Mouse (Mus musculus) T-helper 1 cell (primary cell): ENCODE data around the gene Kcns3.

Experiments
- in situ Hi-C: fragments of 300-600 bp; cut with MboI, MseI; formaldehyde crosslinking; loops from one replicate; pipeline ENCODE4 v1.15.1; 2025; ENCODE audit warnings: high pct_unique_total_duplicates

Gene Kcns3

DNA sequence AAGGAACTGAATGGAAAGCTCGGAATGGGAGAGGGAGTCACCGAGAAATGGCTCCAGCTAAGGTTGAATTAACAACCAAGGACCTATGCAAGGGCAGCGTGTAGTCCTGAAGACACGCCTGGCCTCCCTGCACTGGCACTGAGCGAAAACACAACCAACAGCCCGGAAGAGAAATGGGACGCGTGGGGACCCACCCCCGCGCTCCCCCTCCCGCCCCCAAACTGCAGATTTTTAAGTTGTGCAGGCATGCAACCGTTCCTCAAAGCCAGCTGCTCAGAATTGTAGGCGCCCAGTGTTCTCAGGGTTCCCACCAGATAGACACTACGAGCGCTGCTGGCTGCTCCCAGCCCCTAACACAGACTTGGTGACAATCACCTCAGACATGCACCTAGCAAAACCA, at the start of gene Kcns3:
Kcns3 (minus strand) TSS at position 42 of the 400 bp plus-strand sequence.
- in situ Hi-C loops = loop anchor here (10.0 kb wide), 1 partner anchor 1566 kb away; no protein-coding TSS in a partner anchor

- in situ Hi-C loops = loop anchor here (5.0 kb wide), 1 partner anchor 64 kb away; no protein-coding TSS in a partner anchor
These were observed 47.7 kb upstream of the Kcns3 start for GRCm38 (mm10) chr12:11198551-11198950.

DNA sequence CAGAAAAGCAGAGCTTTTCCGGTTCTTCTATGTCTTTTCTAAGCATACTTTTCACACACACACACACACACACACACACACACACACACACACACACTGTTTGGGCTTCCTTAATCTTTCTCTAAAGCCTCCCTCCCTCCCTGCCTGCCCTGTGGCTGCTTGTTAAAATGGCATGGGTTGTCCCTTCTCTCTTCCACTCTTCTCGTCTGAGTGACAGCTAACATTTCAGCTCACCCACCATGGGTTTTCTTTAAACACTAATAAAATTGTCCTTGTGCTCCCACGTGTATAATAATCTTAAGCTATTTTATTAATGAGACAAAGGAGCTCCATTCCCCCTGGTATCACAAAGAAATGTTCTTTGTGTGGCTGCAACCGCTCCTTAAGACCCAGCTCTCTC, 47.2 kb upstream of the Kcns3 start:
- in situ Hi-C loops = loop anchor here (5.0 kb wide), 1 partner anchor 64 kb away; no protein-coding TSS in a partner anchor

- in situ Hi-C loops = loop anchor here (5.0 kb wide), 1 partner anchor 65 kb away; no protein-coding TSS in a partner anchor
These were observed 46.0 kb upstream of the Kcns3 start for GRCm38 (mm10) chr12:11196830-11197229.

DNA sequence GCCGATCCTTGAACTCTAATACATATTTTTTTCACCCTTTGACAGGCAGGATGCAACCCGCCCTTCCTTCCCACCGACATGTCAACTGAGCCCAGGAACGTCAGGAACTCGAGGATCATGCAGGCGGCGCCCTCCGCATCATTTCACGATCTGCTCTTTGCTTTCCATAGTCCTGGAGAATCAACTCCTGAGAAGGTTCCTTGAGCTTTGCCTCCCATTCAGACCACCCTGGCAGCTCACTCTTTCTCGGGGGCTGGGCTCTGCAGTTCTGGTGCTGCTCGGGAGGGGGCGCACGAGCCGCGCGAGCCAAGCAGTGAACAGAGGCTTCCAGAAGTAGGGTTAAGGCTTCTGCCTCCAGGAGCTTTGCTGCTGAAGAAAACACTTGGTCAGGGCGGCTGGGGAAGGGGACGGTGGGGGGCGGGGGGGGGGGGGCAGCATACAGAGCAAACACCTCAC, 45.3 kb upstream of the Kcns3 start:
- in situ Hi-C loops = loop anchor here (5.0 kb wide), 1 partner anchor 66 kb away; no protein-coding TSS in a partner anchor

- in situ Hi-C loops = loop anchor here (5.0 kb wide), 1 partner anchor 67 kb away; no protein-coding TSS in a partner anchor
These were observed 44.2 kb upstream of the Kcns3 start for GRCm38 (mm10) chr12:11195031-11195430.

GRCm38 (mm10) chr12:11178486-11179154, 27.8 kb upstream of the Kcns3 start:
- in situ Hi-C loops = loop anchor here (10.0 kb wide), 1 partner anchor 966 kb away; no protein-coding TSS in a partner anchor

DNA sequence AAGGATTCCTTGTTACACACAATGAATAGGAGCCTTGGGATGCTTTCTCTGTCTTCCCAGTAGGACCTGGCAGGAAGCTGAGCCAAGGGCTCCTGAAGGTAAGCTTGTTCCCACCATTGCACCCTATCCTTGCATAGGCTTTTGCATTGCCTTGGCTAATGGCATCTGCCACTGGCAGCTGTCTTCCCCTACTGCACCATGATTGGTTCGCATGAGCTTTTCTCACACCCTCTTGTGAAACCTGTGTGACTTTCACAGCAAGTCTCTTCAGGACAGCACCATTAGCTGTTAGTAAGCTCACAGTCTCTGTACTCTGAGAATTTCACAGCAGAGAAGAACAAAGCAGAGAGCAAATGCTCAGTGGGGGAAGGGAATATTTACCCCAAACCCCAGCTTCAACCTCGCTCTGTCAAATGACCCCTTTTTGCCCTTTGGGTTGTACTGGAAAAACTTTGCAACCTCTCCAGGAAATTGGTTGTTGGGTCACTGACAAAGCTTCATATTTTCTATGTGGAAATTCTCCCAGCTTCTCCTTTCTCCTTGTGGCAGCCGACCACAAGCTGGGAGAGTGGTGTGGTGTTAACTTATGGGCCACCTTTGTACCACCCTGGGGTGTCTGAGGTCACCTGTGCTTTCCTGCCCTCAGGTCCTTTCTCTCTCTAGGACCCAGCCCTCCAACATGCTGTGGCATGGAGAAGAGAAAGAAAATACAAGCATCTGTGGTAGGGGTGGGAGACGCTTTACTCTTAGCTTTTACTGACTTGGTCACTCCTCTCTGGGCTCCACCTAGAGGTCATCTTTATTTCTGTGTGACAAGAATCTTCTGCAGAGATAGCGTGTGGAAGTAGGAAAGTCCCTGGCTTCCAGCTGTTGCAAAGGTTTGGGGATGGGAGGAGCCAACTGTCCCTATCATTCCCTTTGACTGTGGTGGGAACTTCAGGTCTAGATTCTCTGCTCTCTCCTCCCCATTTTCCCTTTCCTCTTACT, 26.8 kb upstream of the Kcns3 start:
- in situ Hi-C loops = loop anchor here (10.0 kb wide), 1 partner anchor 967 kb away; no protein-coding TSS in a partner anchor

DNA sequence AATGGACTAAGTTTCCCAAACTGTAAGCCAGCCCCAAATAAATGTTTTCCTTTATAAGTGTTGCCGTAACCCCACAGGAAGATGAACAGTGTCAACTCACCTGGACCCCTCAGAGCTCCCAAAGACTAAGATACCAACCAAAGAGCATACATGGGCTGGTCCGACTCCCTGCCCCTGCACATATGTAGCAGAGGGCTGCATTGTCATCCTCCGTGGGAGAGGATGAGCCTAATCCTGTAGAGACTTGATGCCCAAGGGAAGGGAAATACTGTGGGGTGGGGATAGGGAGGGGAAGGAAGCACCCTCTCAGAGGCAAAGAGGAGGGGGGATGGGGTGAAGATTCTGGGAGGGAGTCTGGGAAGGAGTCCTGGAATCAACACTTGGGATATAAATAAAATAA, 7.8 kb upstream of the Kcns3 start:
- in situ Hi-C loops = loop anchor here (10.0 kb wide), 1 partner anchor 1574 kb away; no protein-coding TSS in a partner anchor

DNA sequence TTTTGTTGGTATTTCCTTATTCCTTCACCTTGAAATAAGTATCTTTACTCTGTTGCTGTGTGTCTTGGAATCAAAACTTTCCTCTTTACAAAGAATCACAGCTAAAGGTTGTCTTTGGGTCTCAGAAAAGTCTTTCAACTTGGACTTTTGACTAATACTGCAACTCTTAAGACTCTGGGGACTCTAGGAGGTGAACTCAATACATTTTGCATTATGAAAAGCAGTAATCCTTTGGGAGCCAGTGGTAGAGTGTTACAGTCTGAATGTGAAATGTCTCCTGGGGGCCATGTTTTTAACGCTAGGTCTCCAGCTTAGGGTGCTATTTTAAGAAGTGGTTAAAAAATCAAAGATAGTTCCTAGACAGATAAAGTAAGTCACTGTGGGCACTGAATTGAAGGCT, 4.3 kb upstream of the Kcns3 start:
- in situ Hi-C loops = loop anchor here (10.0 kb wide), 1 partner anchor 1570 kb away; no protein-coding TSS in a partner anchor

DNA sequence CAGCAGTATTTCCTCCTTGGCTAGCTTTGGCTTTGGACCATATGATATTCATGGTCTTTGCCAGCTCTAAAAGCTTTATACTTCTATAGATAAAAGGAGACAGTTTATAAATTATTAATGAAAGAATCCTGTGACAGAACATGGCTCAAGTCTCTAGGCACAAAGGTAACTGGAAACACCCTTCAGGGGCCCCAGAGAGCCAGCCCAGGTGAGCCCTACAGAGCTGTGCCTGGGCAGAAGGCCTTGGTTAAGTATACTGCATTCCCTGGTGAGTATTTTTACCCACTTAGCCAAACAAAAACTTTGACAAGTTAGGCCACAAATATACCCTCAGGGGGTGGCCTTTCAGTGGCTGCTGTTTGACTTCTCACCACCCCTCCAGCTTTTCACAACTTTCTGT, 2.7 kb upstream of the Kcns3 start:
- in situ Hi-C loops = loop anchor here (10.0 kb wide), 1 partner anchor 1569 kb away; no protein-coding TSS in a partner anchor

GRCm38 (mm10) chr12:11150192-11150935, 492 bp downstream of the Kcns3 start:
- in situ Hi-C loops = loop anchor here (10.0 kb wide), 1 partner anchor 1566 kb away; no protein-coding TSS in a partner anchor

- in situ Hi-C loops = loop anchor here (10.0 kb wide), 1 partner anchor 1565 kb away; no protein-coding TSS in a partner anchor
These were observed 1.2 kb downstream of the Kcns3 start for GRCm38 (mm10) chr12:11149421-11150191.

DNA sequence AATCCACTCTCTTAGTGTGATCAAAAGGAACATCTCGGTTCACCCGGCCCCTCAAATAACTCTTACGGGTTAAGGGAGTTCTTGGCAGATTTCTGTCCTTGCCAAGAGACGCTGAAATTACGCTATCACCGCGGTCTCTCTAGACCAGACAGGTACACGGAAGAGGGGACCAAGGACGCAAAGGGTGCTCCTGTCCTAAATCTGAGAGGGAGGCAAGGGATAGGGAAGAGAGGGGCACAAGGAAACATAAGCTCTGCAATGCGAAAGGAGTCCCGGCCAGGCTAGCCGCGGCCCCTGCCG, 1.8 kb downstream of the Kcns3 start:
- in situ Hi-C loops = no loop called here

- in situ Hi-C loops = no loop called here
These were observed 6.0 kb downstream of the Kcns3 start for GRCm38 (mm10) chr12:11144894-11145293.

DNA sequence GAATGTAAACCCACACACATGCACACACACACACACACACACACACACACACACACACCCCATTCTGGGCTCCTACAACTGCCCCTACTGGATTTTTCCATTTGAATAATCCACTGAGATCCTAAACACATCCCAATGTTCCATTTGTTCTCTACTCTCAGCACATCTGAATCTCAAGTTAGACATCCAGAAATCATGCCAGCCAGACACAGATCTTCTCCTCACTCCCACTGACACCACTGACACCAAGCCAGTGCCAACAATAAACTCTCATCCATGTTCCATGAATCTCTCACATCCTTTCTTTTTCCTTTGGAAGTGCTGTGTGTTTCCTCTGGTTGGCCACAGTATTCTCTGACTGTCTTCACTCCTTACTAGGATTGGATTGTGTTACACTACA, 18.4 kb downstream of the Kcns3 start:
- in situ Hi-C loops = no loop called here

GRCm38 (mm10) chr12:11129188-11129587, 21.7 kb downstream of the Kcns3 start:
- in situ Hi-C loops = no loop called here

- in situ Hi-C loops = no loop called here
These were observed 24.6 kb downstream of the Kcns3 start for GRCm38 (mm10) chr12:11126186-11126759.

- in situ Hi-C loops = no loop called here
These were observed 49.3 kb downstream of the Kcns3 start for GRCm38 (mm10) chr12:11101565-11101964.
